Mouse (Mus musculus) limb, embryonic 14.5 days (tissue): ENCODE measurements around the gene Abcc4. TPM values are rescaled to one million over a fixed set of nuclear protein-coding genes. Genes with fewer than 3 reads are reported as not detected.

Experiments
- ATAC-seq: fragments of 200-750 bp; cut with Nextera tagmentation; 2 replicates; pipeline ENCODE4 v1.8.0; 2017; ENCODE audit warnings: low read depth, moderate number of reproducible peaks, moderate TSS enrichment; ENCODE audit not compliant: low FRiP score
- DNase-seq: peaks from one replicate; pipeline ENCODE4 v3.0.0-alpha.2; 2015; ENCODE audit warnings: low spot score
- H3K27ac ChIP-seq: fragments of 300-500 bp; sonication (generic); replicated peaks from 2 replicates; pipeline ENCODE4 v1.5.1; 2014; ENCODE audit warnings: low read depth, mild to moderate bottlenecking, low read length, moderate library complexity, mixed read lengths
- H3K27me3 ChIP-seq: fragments of 300-500 bp; sonication (generic); 2 replicates; pipeline ENCODE4 v1.6.1; 2014; ENCODE audit warnings: low read length, mixed read lengths; ENCODE audit not compliant: control insufficient read depth, insufficient read depth
- H3K36me3 ChIP-seq: fragments of 300-500 bp; sonication (generic); 2 replicates; pipeline ENCODE4 v1.6.1; 2014; ENCODE audit warnings: mild to moderate bottlenecking, low read length, moderate library complexity, mixed read lengths; ENCODE audit not compliant: control insufficient read depth, insufficient read depth
- H3K4me1 ChIP-seq: fragments of 300-500 bp; sonication (generic); 2 replicates; pipeline ENCODE4 v1.6.1; 2014; ENCODE audit warnings: antibody characterized with exemption, low read length, mixed read lengths; ENCODE audit not compliant: control insufficient read depth, insufficient read depth
- H3K4me2 ChIP-seq: fragments of 300-500 bp; sonication (generic); replicated peaks from 2 replicates; pipeline ENCODE4 v1.6.1; 2014; ENCODE audit warnings: low read depth, mild to moderate bottlenecking, low read length, moderate library complexity; ENCODE audit not compliant: severe bottlenecking
- H3K4me3 ChIP-seq: fragments of 300-500 bp; sonication (generic); replicated peaks from 2 replicates; pipeline ENCODE4 v1.5.1; 2014; ENCODE audit warnings: low read length
- H3K9ac ChIP-seq: fragments of 300-500 bp; sonication (generic); 2 replicates; pipeline ENCODE4 v1.6.1; 2014; ENCODE audit warnings: mild to moderate bottlenecking, low read depth, low read length, moderate library complexity; ENCODE audit not compliant: severe bottlenecking
- H3K9me3 ChIP-seq: fragments of 300-500 bp; sonication (generic); 2 replicates; pipeline ENCODE4 v1.6.1; 2016; ENCODE audit warnings: low read length; ENCODE audit not compliant: control insufficient read depth
- POLR2A ChIP-seq: fragments of 200-500 bp; IDR thresholded peaks from 2 replicates; pipeline ENCODE4 v1.8.0; 2012; ENCODE audit warnings: inconsistent platforms, mild to moderate bottlenecking, moderate library complexity, borderline replicate concordance; ENCODE audit not compliant: insufficient read depth, insufficient read length; ENCODE audit errors: extremely low read depth
- WGBS: fragments of 180-500 bp; shearing (Covaris S2); extraction: QIAGEN DNeasy Blood & Tissue Kit; methylation state at CpG from one replicate; pipeline ENCODE4 v1.1.7; 2014; 5-methylcytosine and 5-hydroxymethylcytosine counted together
- polyA plus RNA-seq, 2 experiments: library from polyadenylated mRNA; depleted of rRNA in 1 of 2; stranded (reverse) in 1 of 2; unstranded in 1 of 2; fragments of >200 nt; fragmentation: Nextera tagmentation in 1 of 2; extraction: Ambion mirVana in 1 of 2; gene quantifications; 2 replicates each; pipeline versions ENCODE4 v1.2.1 to v1.2.3; 2012 to 2014

Gene Abcc4
- polyA plus RNA-seq, 2 experiments, result 1.3 to 2.1 TPM

DNA sequence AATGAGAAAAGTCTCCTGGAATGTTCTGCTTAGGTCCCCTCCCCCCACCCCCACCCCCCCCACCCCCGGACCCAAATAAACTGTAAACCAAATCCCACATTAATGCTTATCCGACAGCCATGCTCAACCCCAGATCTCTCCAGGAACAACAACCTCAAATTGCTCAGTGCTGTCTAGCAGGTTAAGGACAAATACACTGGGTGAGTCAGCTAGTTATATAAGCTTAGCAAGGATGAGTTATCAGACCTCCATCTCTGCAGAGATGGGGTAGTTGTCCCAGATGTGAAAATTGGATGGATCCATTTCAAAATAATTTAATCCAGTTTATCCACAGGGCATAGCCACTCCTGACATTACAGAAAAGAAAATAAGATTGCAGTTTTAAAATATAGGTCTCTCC lies 210.6 kb downstream of the Abcc4 start:
- H3K27me3 ChIP-seq, result no peaks in the 10 kb centered on the region
- H3K27ac ChIP-seq, result no peak overlapping the region
- ATAC-seq (no peak), DNase-seq (no peak)
- H3K4me3 ChIP-seq, result no peak overlapping the region
- H3K4me2 ChIP-seq, result no peak overlapping the region
- TF ChIP-seq POLR2A, result no peak
- WGBS, result 57% methylated on average over 2 of the region's 2 CpGs
- H3K9ac ChIP-seq, result no peak overlapping the region
- no peaks in the 10 kb centered on the region; the same call in 1 of the 2 replicates for H3K9me3 ChIP-seq
- no peaks in the 10 kb centered on the region for H3K4me1 ChIP-seq
- no peaks in the 10 kb centered on the region for H3K36me3 ChIP-seq

DNA sequence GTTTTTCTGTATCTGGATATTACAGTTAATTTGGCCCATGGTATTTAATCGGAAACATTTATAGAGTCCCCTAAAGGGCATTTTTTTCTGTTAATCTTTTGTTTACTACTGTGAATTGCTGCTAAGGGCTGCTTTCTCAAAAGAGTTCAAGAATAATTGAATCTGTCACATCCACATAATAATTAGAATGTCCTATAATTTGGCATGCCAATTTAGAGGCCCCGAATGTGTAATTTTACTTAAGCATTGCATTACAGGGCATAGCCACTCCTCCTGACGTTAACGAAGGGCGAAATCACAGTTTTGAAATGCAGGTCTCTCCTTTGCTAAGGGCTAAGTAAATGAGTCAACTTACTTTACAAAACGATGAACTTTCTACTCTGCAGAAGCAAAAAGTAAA lies 214.3 kb downstream of the Abcc4 start:
- Histone ChIP-seq H3K36me3 (no peaks in the 10 kb centered on the region), H3K4me3 (no peak overlapping the region), H3K4me1 (no peaks in the 10 kb centered on the region), H3K27ac (no peak overlapping the region), H3K4me2 (no peak overlapping the region), H3K27me3 (no peaks in the 10 kb centered on the region), H3K9ac (no peak overlapping the region), H3K9me3 (no peaks in the 10 kb centered on the region)
- DNase-seq (no peak), ATAC-seq (no peak)
- TF ChIP-seq POLR2A, result no peak
- 39% methylated on average over 6 of the region's 6 CpGs for WGBS

DNA sequence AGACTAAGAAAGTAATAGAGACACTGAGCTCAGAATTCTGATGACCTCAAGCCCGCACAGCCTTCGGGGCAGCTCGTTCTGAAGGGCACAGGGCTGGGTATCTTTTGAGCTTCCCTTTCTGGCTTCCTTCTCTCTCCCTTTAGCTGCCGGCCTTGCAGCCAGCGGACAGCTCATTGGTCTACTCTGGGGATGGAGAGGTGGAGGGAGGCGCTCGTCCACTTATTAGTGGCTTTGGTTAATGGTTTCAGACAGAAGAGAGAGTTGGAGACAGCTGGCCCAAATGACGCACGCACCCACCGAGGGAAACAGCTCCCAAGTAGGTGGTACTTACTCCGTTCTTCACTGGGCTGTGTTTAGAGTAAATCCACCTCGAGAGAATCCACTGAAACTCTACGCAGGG lies 214.7 kb downstream of the Abcc4 start:
- WGBS, result 24% methylated on average over 13 of the region's 13 CpGs
- Histone ChIP-seq H3K36me3 (no peaks in the 10 kb centered on the region), H3K27ac (no peak overlapping the region), H3K4me3 (no peak overlapping the region), H3K9ac (no peak overlapping the region), H3K4me1 (no peaks in the 10 kb centered on the region), H3K27me3 (no peaks in the 10 kb centered on the region), H3K4me2 (no peak overlapping the region), H3K9me3 (no peaks in the 10 kb centered on the region)
- DNase-seq, result no peak
- no peak for ATAC-seq
- no peak for TF ChIP-seq POLR2A

DNA sequence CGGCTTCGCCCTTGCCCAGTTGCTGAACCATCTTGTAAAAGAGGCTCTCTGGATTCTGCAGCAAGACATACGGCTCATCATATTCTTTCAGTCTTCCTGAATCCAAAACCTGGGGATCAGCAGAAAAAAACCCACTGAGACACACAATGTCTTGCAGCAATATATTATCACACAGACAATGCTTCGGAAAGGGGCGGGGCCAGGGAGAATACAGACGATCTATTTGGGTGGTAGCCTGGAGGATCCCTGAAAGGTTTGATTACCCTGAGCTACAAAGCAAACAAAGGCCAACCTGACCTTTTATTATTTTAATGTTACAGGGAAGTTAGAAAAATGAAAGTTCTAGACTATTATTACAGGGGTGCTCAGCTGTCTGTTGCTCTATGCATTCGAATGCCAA lies 215.5 kb downstream of the Abcc4 start:
- Histone ChIP-seq H3K36me3 (no peaks in the 10 kb centered on the region), H3K27ac (no peak overlapping the region), H3K4me3 (no peak overlapping the region), H3K4me1 (no peaks in the 10 kb centered on the region), H3K9ac (no peak overlapping the region), H3K4me2 (no peak overlapping the region), H3K27me3 (no peaks in the 10 kb centered on the region), H3K9me3 (no peaks in the 10 kb centered on the region)
- no peak for DNase-seq
- ATAC-seq, result no peak
- no peak for TF ChIP-seq POLR2A
- 74% methylated on average over 7 of the region's 7 CpGs for WGBS

DNA sequence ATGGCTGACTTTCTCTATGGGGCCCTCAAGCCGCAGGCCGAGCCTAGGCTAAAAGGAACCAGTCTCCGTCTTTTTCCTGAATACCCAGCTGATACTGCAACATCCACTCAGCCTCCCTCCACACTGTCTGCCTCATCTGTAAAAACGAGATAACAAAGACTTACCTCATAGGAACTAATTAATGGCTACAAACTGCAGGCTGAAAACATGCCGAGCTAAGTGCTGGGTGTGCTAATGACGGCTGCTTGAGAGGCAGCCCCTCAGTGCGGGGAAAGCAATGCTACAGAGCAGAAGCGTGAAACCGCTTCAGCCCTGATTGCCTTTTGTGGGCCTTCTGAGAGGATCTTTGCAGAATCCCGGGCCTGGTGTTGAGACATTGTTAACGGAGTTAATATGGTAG lies 219.7 kb downstream of the Abcc4 start:
- no peak overlapping the region for H3K27ac ChIP-seq
- no peaks in the 10 kb centered on the region for H3K4me1 ChIP-seq
- no peak for DNase-seq
- no peaks in the 10 kb centered on the region for H3K36me3 ChIP-seq
- 63% methylated on average over 11 of the region's 11 CpGs for WGBS
- no peak overlapping the region for H3K4me3 ChIP-seq
- TF ChIP-seq POLR2A, result no peak
- H3K9ac ChIP-seq, result no peak overlapping the region
- ATAC-seq, result no peak
- H3K9me3 ChIP-seq, result no peaks in the 10 kb centered on the region
- H3K27me3 ChIP-seq, result no peaks in the 10 kb centered on the region
- H3K4me2 ChIP-seq, result no peak overlapping the region

DNA sequence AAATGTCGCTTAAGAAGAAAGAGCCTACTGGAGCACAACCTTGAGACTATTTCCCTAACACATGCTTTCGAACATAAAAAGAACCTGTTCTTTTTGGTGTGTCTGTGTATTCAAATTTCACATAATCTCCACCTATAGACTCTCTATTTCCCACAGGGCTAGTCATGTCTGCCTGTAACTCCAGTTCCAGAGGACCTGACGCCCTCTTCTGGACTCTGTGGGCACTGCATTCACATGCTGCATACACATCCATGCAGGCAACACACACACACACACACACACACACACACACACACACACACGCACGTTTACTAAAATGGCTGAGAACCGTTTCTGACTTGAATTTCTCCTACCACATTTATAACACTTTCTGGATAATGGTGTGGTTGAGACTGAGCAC lies 220.4 kb downstream of the Abcc4 start:
- no peaks in the 10 kb centered on the region for H3K9me3 ChIP-seq
- no peaks in the 10 kb centered on the region for H3K4me1 ChIP-seq
- no peak for TF ChIP-seq POLR2A
- DNase-seq, result no peak
- H3K27ac ChIP-seq, result no peak overlapping the region
- H3K4me2 ChIP-seq, result no peak overlapping the region
- no peaks in the 10 kb centered on the region for H3K27me3 ChIP-seq
- no peak overlapping the region for H3K4me3 ChIP-seq
- H3K9ac ChIP-seq, result no peak overlapping the region
- ATAC-seq, result no peak
- WGBS, result 93% methylated on average over 6 of the region's 6 CpGs
- no peaks in the 10 kb centered on the region for H3K36me3 ChIP-seq
